Mouse (Mus musculus) brown adipose tissue, adult 24 weeks (tissue): ENCODE data around the gene Fbxo39. TPM values are rescaled to one million over a fixed set of nuclear protein-coding genes. Genes with fewer than 3 reads are reported as not detected.
"Not testable (repeated sequence)": the region's sequence is repeated elsewhere in the genome, so short reads cannot be mapped to it uniquely, and the experiment has no call there.

Source experiments
- H3K27ac ChIP-seq: fragments of 200-500 bp; replicated peaks from 2 replicates; pipeline ENCODE4 v1.5.1; 2012; ENCODE audit warnings: low read depth, mild to moderate bottlenecking, low read length
- H3K4me1 ChIP-seq: fragments of 200-500 bp; 2 replicates; pipeline ENCODE4 v1.6.1; 2012; ENCODE audit warnings: low read length, mixed read lengths; ENCODE audit not compliant: control insufficient read depth, insufficient read depth, insufficient read length
- H3K4me3 ChIP-seq: fragments of 200-500 bp; 2 replicates; pipeline ENCODE4 v1.5.1; 2012; ENCODE audit warnings: low read depth, mild to moderate bottlenecking, low read length, moderate library complexity; ENCODE audit not compliant: insufficient read depth
- polyA plus RNA-seq: library from polyadenylated mRNA; stranded (reverse); fragments of >200 nt; gene quantifications from 2 replicates; pipeline ENCODE4 v1.2.4, GENCODE M21; 2012; ENCODE audit not compliant: missing spikeins, insufficient read depth, insufficient read length

Fbxo39 gene
- polyA plus RNA-seq, 1 experiment, result not detected

DNA sequence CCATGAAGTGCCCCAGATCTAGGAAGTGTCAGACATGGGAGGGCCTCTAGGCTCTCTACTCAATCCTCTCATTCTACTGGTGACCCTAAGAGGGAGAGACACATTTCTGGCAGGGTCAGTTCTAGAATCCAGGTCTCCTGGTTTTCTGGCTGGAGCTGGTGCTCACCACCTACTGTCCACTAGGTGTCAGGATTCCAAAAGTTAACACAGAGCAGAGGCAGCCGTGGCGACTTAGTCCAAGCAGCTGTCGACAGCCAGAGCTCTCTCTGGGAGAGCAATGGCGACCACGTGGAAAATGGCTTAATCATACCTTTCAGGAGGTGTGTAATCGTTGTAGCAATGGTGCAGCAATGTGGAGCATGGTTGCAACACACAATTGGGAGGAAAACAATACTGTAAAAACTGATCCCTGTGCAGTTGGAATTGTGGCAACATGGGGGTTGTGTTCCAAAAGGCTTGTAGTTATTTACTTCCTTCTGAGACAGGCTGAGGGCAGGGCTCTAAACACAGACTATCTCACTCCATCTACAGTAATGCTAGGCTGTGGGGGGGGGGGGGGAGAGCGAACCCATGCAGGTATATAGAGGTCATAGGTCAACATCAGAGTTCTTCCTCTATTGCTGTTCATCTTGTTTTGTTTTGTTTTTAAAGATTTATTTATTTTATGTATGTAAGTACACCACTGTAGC is 28.4 kb downstream of the Fbxo39 start:
- H3K4me1 ChIP-seq, result no peaks in the 10 kb centered on the region
- no peak overlapping the region for H3K4me3 ChIP-seq
- H3K27ac ChIP-seq, result no peak overlapping the region

DNA sequence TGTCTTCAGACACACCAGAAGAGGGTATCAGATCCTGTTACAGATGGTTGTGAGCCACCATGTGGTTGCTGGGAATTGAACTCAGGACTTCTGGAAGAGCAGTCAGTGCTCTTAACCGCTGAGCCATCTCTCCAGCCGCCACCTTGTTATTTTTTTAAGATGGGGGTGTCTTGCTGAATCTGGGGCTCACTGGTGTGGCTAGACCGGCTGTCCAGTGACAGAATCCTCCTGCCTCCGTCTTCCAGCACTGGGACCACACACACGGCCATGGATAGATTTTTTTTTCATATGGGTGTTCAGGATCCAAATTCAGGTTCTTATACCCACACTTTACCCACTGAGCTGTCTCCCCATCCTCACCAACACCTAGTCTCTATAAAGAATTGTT is 29.0 kb downstream of the Fbxo39 start:
- not testable (repeated sequence) for H3K4me1 ChIP-seq, H3K27ac ChIP-seq, H3K4me3 ChIP-seq

DNA sequence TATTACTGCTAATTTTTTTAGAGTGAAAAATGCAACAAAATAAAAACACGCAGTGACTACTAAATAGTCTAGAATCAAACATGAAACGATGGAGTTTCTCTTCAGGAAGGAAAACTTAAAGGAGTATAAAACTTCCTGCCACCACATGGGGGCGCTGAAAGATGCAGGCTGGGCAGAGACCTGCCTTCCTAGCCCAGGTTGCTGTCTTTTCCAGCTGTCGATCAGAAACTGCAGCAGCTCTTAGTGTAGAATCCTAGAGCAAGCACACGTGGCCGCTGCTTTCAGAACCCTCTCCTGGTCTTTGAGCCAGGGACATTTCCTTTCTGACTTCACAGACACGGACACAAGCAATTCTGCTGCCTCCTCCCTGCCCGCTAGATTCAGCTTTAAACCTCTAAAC is 29.7 kb downstream of the Fbxo39 start:
- 0 out of 2 replicates have a peak, but pooled peaks cover 4% of the 10 kb centered on the region for H3K4me1 ChIP-seq

DNA sequence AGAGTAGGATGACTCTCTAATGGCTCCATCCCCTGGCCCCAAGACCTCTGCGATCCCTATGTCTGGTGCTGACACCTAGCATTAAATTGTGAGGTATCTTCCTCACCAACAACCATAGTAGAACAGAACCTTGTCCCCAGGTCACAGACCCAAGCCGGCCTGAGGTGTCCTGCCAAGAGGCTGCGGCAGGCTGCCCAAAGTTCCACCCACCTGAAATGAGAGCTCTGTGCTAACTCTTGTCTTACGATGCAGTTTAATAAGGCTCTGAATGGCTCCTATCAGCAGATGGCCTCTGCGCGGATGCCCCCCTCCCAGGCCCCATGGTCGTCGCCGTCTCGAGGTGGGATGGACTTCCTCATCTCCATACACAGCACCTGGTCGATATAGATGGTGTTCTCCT is 30.2 kb downstream of the Fbxo39 start:
- H3K4me1 ChIP-seq, result 0 out of 2 replicates have a peak, but pooled peaks cover 5% of the 10 kb centered on the region
- no peak overlapping the region for H3K27ac ChIP-seq
- no peak overlapping the region for H3K4me3 ChIP-seq

More for the DNA sequence above, 29.7 kb downstream of the Fbxo39 start:
- Histone ChIP-seq H3K27ac (no peak overlapping the region), H3K4me3 (no peak overlapping the region)

DNA sequence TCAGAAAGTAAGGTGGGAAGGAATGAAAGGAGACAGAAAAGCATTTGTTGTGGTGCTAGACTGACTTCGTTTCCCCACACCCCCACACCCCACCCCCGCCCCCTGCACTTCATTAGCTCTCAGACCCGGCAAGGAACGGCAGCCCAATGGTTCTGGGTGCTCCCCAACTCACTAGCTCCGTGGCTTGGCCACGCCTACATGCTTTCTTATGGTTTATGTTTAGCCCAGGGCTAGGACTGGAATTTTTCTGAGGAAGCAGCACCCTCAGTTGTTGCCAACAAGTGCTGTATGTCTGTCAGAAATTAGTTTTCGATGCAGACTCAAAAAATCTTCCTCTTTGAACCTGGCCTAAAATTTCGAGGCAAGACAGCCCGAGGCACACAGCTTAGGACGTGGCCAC is 34.3 kb downstream of the Fbxo39 start:
- Histone ChIP-seq H3K27ac (no peak overlapping the region), H3K4me1 (0 out of 2 replicates have a peak, but pooled peaks cover 5% of the 10 kb centered on the region), H3K4me3 (no peak overlapping the region)

DNA sequence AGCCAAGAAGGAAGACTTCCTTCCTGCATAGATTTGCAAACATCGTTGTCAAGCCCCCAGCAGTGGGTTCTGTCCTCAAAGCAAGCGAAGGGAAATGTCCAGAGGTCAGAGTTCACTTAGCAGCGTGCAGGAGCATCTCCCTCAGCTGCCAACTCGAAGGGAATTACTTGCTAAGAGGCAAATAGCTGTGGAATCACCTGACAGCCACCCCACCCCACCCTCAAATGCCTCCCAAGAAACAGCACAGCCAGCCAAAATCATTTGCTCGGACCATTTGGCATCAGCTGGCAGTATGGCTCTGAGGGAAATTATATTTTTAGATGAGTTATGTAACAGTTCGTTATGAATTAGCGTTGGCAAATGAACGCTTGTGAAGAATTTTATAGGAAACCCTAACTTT is 34.8 kb downstream of the Fbxo39 start:
- no peak overlapping the region for H3K27ac ChIP-seq

DNA sequence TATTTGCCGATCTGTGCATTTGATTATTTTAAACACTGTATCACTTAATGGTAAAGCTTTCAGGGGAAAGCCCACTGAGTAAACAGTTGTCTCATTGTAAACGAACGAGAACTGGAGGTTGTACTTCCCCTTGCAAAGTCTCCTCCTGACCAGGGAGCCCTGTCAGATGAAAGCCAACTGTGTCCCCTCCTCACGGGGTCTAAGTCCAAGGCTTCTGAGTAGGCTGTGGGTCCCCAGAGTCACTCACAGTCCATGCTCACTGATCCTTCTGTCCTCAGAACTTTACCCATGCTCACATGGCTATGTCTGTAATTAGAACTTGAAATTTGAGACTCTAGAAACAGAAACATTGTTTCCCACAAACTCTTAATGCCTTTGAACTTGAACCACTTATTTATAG is 35.4 kb downstream of the Fbxo39 start:
- Histone ChIP-seq H3K4me1 (0 out of 2 replicates have a peak, but pooled peaks cover 5% of the 10 kb centered on the region), H3K27ac (no peak overlapping the region), H3K4me3 (no peak overlapping the region)

More for the DNA sequence above, 34.8 kb downstream of the Fbxo39 start:
- no peak overlapping the region for H3K4me3 ChIP-seq
- 0 out of 2 replicates have a peak, but pooled peaks cover 5% of the 10 kb centered on the region for H3K4me1 ChIP-seq

DNA sequence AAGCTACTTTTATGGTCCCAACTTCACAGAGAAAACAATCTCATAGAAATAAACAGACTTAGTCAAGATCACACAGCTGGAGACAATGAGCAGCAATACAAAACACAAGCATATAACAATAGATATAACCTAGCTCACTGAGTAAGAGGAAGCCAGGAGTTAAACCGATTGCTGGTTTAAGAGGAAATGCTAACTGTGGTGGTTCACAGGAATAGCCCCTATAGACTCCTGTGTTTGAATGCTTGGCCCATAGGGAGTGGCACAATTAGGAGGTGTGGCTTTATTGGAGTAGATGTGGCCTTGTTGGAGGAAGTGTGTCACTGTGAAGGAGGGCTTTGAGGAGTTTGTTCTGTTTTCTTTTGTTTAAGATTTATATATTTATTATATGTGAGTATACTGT is 38.0 kb downstream of the Fbxo39 start:
- Histone ChIP-seq H3K4me3 (no peak overlapping the region), H3K27ac (no peak overlapping the region), H3K4me1 (0 out of 2 replicates have a peak, but pooled peaks cover 5% of the 10 kb centered on the region)

DNA sequence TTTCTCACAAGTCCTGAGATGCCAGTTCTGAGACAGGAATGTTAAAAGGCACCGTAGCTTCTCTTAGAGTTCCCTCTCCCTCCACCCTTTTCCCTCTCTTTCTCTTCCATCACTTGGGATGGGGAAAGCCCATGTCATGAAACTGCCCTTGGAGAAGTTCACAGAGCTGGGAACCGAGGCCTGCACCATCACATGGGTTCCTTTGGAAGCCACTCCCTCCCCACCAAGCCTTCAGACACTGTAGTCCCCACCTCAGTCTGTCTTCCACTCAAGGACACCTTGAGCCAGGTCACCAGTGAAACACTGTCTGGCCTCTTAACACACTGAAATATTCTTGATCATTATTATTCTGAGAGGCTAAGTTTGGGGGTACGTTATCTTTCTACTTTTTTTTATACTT is 38.9 kb downstream of the Fbxo39 start:
- H3K4me3 ChIP-seq, result no peak overlapping the region
- 0 out of 2 replicates have a peak, but pooled peaks cover 5% of the 10 kb centered on the region for H3K4me1 ChIP-seq
- H3K27ac ChIP-seq, result no peak overlapping the region

DNA sequence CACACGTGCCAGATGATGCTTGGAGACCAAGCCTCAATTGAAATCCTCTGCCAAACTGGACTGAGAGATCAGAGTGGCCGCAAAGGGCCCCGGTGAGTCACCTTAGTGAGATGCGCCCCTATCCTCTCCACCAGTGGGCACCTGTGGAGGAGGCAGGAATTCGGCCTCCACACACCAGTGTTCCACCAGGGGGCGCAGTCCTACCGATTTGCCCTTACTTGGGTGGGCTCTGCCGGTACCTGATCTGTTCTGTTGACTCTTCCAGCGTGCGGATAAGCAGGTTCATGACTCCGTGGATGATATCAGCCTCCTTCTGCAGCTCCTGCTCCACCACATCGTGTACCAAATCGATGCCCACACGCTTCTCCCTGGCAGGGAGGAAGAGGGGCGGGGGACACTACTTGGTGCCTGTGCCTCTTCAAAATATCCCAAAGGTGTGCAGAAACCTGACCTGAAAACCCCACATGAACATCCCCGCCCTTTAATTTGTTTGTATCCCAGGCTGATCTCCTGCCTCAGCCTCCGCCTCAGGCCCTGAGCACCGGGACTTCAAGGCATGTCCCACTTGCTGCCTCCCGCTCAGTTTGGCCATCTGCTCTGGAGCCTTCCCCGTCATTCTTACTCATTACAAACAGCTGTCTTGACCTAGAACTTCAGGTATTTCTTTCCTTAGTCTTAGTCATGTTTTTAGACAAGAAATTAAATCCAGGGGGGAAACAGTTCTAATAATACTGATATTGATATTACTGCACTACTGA is 40.9 kb downstream of the Fbxo39 start:
- no peak overlapping the region for H3K4me3 ChIP-seq
- H3K27ac ChIP-seq, result no peak overlapping the region
- no peaks in the 10 kb centered on the region for H3K4me1 ChIP-seq

DNA sequence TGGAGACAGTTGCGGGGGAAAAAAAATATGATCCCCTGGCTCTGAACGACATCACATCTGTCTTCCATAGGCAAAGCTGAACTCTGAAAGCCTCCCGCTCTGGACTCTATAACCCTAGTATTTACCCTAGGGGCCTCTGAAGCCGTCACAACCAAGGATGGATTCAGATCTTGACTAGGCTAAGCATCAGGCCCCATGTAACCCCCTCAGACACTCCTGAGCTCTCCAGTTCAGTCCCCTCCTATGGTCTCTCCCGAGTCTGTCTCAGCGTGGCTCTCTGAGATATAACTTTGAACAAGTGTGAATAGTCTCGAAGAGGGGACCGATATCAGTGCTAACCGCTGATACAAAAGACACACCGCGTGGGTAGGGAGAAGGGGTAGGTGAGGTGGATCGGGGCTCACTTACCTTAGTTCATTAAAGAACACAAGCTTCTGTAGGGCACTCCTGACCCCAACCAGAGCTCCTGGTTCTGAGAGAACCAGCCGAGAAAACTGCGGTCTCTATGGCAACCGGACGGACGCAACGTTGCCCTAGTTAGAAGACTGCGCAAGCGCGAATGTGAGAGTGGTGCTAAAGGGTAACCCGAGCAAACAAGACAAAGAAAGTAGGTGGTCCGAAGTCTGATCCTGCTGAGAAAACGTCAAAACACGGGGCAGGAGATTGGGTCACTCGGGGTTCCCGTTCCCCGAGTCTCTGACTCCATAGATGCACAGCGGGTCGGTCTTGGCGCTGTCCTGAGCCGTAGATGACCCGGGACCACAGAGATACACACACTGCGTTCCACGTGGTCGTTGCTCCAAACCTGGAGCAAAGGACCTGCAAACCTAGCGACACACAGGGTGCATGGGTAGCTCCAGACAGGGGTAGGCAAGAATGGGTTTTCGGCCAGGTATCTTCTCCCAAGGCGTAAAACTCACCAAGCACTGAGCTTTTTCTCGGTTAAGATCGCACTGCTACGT is 47.4 kb downstream of the Fbxo39 start:
- Histone ChIP-seq H3K4me3 (peak overlapping the region; percentile 42), H3K4me1 (no peaks in the 10 kb centered on the region; the same call in 1 of the 2 replicates), H3K27ac (no peak overlapping the region)

DNA sequence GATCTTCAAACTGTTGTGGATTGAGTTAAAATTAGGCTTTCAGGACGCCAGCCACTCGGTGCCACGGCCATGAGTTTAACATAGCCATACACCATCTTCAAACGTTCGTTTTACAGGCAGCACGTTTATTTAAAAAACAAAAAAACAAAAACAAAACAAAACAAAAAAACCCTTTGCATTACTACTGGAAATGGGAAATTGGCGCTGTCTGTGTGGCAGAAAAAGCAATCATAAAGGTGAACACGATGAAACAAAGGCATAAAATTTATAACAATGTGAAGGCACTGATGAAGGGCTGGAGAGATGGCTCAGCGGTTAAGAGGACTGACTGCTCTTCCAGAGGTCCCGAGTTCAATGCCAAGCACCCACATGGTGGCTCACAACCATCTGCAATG is 48.1 kb downstream of the Fbxo39 start, which contains the start of gene Tekt1:
TSS of gene Tekt1 (minus strand) at position 96 of the 395 bp plus-strand sequence.
- Histone ChIP-seq H3K4me3 (peak within 1 kb of the TSS; percentile 42), H3K27ac (no peak within 1 kb of the TSS), H3K4me1 (no peaks in the 10 kb centered on the region; the same call in 1 of the 2 replicates)

DNA sequence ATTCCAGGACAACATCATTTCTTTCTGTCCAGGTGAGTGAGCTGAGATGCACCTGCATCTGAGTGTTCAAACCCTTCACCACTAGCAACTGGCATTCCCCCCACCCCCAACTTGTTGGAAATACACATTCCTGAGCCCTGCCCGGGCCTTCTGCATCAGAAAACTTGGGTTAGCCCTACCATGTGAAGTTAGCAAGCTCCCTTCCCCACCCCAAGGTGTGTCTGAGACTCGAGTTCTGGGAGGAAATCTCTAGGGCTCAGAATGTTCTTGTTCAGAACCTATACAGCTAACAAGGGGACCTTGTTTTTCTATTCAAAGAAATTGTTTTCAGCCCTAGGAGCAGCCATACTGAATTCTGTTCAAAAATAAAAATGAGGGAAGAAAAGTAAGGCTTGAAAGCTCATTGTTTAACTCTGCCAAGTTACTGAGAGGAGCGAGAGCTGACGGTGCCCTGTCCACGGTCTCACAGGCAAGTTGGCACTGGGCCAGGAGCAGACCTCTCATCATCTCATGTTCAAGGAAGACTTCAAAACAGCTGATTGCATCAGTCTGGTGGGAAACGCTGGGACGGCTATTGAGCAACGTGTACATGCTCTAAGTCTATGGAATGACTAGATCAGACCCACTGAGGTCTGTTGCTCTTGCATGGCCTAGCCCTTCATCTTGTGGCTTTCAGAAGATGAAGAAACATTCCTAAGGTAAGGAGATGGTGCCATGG is 49.4 kb downstream of the Fbxo39 start:
- Histone ChIP-seq H3K4me3 (no peak overlapping the region), H3K27ac (no peak overlapping the region), H3K4me1 (no peaks in the 10 kb centered on the region; the same call in 1 of the 2 replicates)

DNA sequence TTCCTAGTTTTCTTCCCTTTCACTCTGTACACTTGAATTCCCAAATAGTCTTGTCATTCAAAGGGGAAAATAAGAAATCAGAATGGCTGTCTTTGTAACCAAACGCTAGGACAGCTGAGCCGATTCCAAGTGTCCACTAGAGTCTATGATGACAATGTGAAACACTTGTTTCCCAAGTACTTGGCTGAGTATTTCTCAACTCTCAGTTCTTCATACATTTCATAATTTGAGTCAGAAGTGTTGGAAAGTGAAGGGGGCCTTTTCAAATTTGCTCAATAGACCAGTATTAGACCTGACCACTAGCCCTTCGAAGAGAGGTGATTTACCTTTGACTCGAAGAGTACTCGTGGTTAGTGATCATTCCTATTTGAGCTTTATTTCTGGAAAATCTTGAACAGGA is 50.3 kb downstream of the Fbxo39 start:
- Histone ChIP-seq H3K4me3 (no peak overlapping the region), H3K4me1 (no peaks in the 10 kb centered on the region; the same call in 1 of the 2 replicates), H3K27ac (no peak overlapping the region)
